Mouse (Mus musculus): ENCODE results near the gene Vmn1r168. TPM values are rescaled to one million over a fixed set of nuclear protein-coding genes. Genes with fewer than 3 reads are reported as not detected.
"Not testable (repeated sequence)": the region's sequence is repeated elsewhere in the genome, so short reads cannot be mapped to it uniquely, and the experiment has no call there.

The Vmn1r168 gene
- not detected in 2 replicates for polyA plus RNA-seq (2011; ENCODE audit: insufficient read length, low read depth, missing spikeins)

GRCm38 (mm10) chr7:23539432-23539831, at the start of gene Vmn1r168:
Gene Vmn1r168, plus strand, starts transcription at chr7:23539732.
- H3K27ac ChIP-seq (ENCODE audit: insufficient read depth, low read length); H3K4me1 ChIP-seq (ENCODE audit: control insufficient read depth, insufficient read depth, low read length); H3K4me3 ChIP-seq (ENCODE audit: insufficient read depth, low read length): not testable (repeated sequence)

- not testable (repeated sequence) for H3K27ac ChIP-seq (ENCODE audit: insufficient read depth, low read length)
These were observed 32.4 kb upstream of the Vmn1r168 start, which contains the start of gene Vmn1r167 for GRCm38 (mm10) chr7:23507106-23507505. Gene Vmn1r167, minus strand, starts transcription at chr7:23507206.

GRCm38 (mm10) chr7:23575226-23575625, 35.7 kb downstream of the Vmn1r168 start, which contains the start of gene Vmn1r169:
Gene Vmn1r169, plus strand, starts transcription at chr7:23575526.
- H3K4me3 ChIP-seq (ENCODE audit: insufficient read depth, low read length); H3K4me1 ChIP-seq (ENCODE audit: control insufficient read depth, insufficient read depth, low read length); H3K27ac ChIP-seq (ENCODE audit: insufficient read depth, low read length): not testable (repeated sequence)

More at GRCm38 (mm10) chr7:23507106-23507505, 32.4 kb upstream of the Vmn1r168 start, which contains the start of gene Vmn1r167:
- not testable (repeated sequence) for H3K4me3 ChIP-seq (ENCODE audit: insufficient read depth, low read length); H3K4me1 ChIP-seq (ENCODE audit: control insufficient read depth, insufficient read depth, low read length)

Other genes starting within 250 kb of the Vmn1r168 start
- gene Nlrp4e, start 238.5 kb upstream of the Vmn1r168 start, polyA plus RNA-seq (2011; ENCODE audit: insufficient read length, low read depth, missing spikeins), result not detected in 2 replicates
- not detected in 2 replicates for gene Nlrp5, start 153.8 kb upstream of the Vmn1r168 start, polyA plus RNA-seq (2011; ENCODE audit: insufficient read length, low read depth, missing spikeins)
- not detected in 2 replicates for gene Vmn1r167, start 32.5 kb upstream of the Vmn1r168 start, polyA plus RNA-seq (2011; ENCODE audit: insufficient read length, low read depth, missing spikeins)
- gene Vmn1r169, start 35.8 kb downstream of the Vmn1r168 start, polyA plus RNA-seq (2011; ENCODE audit: insufficient read length, low read depth, missing spikeins), result not detected in 2 replicates
- not detected in 2 replicates for gene Vmn1r170, start 66.4 kb downstream of the Vmn1r168 start, polyA plus RNA-seq (2011; ENCODE audit: insufficient read length, low read depth, missing spikeins)
- not detected in 2 replicates for gene Vmn1r171, start 91.0 kb downstream of the Vmn1r168 start, polyA plus RNA-seq (2011; ENCODE audit: insufficient read length, low read depth, missing spikeins)
- not detected in 2 replicates for gene Vmn1r172, start 118.6 kb downstream of the Vmn1r168 start, polyA plus RNA-seq (2011; ENCODE audit: insufficient read length, low read depth, missing spikeins)
- not detected in 2 replicates for gene Vmn1r173, start 161.0 kb downstream of the Vmn1r168 start, polyA plus RNA-seq (2011; ENCODE audit: insufficient read length, low read depth, missing spikeins)
- not detected in 2 replicates for gene Vmn1r174, start 212.5 kb downstream of the Vmn1r168 start, polyA plus RNA-seq (2011; ENCODE audit: insufficient read length, low read depth, missing spikeins)

Data from embryonic fibroblast, embryonic 13.5 days (primary cell).